Mouse (Mus musculus) olfactory bulb, adult 2 months (tissue): ENCODE data around the gene Jarid2. TPM values are rescaled to one million over a fixed set of nuclear protein-coding genes. Genes with fewer than 3 reads are reported as not detected.

ENCODE experiments used
- H3K27ac ChIP-seq: fragments of 200-500 bp; 2 replicates; pipeline ENCODE4 v1.5.1; 2012; ENCODE audit warnings: low read depth, low read length; ENCODE audit not compliant: insufficient read depth
- H3K4me1 ChIP-seq: fragments of 200-500 bp; 2 replicates; pipeline ENCODE4 v1.6.1; 2012; ENCODE audit warnings: low read length; ENCODE audit not compliant: control insufficient read depth, insufficient read depth
- H3K4me3 ChIP-seq: fragments of 200-500 bp; 2 replicates; pipeline ENCODE4 v1.5.1; 2012; ENCODE audit warnings: mild to moderate bottlenecking, low read depth, low read length, moderate library complexity; ENCODE audit not compliant: insufficient read depth
- CTCF ChIP-seq: fragments of 200-500 bp; IDR thresholded peaks from 2 replicates; pipeline ENCODE4 v1.5.1; 2012; ENCODE audit warnings: low read depth, mild to moderate bottlenecking, low read length, moderate library complexity; ENCODE audit not compliant: insufficient read depth
- POLR2A ChIP-seq: fragments of 200-500 bp; IDR thresholded peaks from 2 replicates; pipeline ENCODE4 v1.6.1; 2012; ENCODE audit warnings: mild to moderate bottlenecking, low read depth, low read length, moderate library complexity; ENCODE audit not compliant: insufficient read depth
- WGBS: fragments of 180-500 bp; shearing (Covaris S2); methylation state at CpG from one replicate; pipeline ENCODE4 v1.1.7; 2018; 5-methylcytosine and 5-hydroxymethylcytosine counted together
- polyA plus RNA-seq: library from polyadenylated mRNA; stranded (reverse); fragments of >200 nt; gene quantifications from 2 replicates; pipeline ENCODE4 v1.2.4, GENCODE M21; 2012; ENCODE audit warnings: low replicate concordance; ENCODE audit not compliant: missing spikeins, insufficient read depth, insufficient read length

The Jarid2 gene
- polyA plus RNA-seq, 1 experiment, result 107 TPM

DNA sequence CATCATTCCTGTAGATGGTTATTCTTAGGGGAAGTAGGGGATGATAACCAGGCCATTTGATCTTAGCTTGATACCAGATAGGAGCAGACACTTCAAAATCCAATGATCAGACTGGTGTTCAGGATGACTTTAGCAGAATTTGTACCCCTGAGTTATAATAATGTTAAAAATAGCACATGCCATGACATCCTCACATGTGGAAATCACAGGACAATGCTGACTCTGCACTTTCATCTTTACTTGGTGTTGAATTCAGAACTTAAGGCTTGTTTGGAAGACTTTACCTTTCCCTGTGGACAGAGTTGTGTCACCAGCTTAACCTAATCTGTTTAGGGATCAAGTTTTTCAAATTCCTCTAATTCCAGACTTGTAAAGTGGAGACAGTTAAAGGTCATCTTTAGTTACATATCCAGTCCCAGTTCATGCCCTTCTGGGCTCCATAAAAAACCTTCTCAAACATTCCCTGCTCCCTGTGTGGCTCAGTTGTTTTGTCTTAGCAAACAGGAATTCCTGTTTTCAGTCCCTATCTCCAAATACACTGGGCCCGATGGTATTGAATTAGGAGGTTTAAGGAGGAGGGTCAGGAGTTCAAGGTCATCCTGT is 5.9 kb downstream of the Jarid2 start:
- WGBS, result 81% methylated on average over 1 of the region's 1 CpGs
- no peak overlapping the region for H3K4me3 ChIP-seq
- no peak overlapping the region for H3K27ac ChIP-seq
- TF ChIP-seq CTCF, result no peak
- no peak for TF ChIP-seq POLR2A
- H3K4me1 ChIP-seq, result no peaks in the 10 kb centered on the region

DNA sequence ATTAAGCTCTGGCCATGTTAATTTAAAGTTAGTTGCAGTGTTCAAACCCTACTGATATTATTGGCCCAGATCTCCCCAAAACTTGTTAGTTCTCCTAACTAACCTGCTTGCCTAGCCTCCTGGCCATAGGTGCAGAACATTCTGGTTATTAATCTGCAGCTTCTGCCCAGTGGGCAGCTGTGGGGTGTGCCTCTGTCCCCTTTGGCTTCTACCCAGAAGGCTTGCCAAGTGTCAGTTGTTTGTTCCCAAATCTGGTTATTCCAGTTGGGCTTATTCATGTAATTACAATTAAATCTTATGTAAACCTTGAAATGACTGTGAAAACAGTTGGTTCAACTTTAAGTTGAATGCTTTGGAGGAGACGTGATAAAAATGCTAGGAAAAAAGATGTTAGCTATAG is 8.0 kb downstream of the Jarid2 start:
- Histone ChIP-seq H3K4me1 (no peaks in the 10 kb centered on the region), H3K4me3 (no peak overlapping the region), H3K27ac (no peak overlapping the region)
- WGBS, result 26% methylated on average over 1 of the region's 1 CpGs
- TF ChIP-seq CTCF, result no peak
- no peak for TF ChIP-seq POLR2A

DNA sequence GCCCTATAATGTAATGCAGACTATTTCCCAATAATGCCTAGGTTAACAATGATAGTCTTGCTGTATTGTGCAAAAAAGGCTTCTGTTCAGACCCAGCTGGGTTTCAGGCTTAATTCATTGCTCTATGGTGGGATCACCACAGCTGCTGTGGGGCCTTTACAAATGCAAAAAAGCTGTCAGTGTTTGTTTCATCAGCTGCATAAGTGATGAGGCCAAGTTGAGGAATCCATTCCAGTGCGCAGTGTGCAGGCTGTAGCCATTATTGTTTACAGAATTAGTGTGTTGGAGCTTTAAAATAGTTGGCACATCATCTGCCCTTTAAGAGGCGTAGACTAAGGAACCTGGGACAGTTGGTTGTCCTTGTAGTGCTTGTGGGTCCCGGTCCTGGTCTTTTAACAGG is 22.5 kb downstream of the Jarid2 start:
- WGBS, result 40% methylated on average over 3 of the region's 3 CpGs
- H3K27ac ChIP-seq, result no peak overlapping the region
- peaks cover 11% of the 10 kb centered on the region for H3K4me1 ChIP-seq
- TF ChIP-seq CTCF (no peak), POLR2A (no peak)
- no peak overlapping the region for H3K4me3 ChIP-seq

DNA sequence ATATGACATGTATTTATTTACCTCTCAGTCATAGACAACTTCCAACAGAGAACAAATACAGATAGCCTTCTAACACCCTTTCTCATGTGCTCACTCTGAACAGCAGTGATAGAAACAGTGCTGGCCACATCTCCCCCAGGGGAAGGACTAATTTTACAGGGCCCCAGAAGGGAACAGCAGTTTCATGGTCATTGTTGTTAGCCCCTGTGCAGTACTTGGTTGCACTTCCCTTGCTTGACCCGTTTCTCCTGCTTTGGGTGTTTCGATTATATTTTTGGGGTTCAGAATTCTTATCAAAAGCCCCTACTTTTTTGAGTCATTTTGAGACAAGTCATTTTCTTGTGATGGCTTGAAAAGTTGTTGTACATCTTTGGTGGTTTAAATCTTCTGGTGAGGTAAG is 23.9 kb downstream of the Jarid2 start:
- Histone ChIP-seq H3K4me1 (peaks cover 7% of the 10 kb centered on the region), H3K4me3 (no peak overlapping the region), H3K27ac (no peak overlapping the region; the same call in 1 of the 2 replicates)
- TF ChIP-seq CTCF, result no peak
- TF ChIP-seq POLR2A, result no peak
- WGBS, result 92% methylated on average over 2 of the region's 2 CpGs

DNA sequence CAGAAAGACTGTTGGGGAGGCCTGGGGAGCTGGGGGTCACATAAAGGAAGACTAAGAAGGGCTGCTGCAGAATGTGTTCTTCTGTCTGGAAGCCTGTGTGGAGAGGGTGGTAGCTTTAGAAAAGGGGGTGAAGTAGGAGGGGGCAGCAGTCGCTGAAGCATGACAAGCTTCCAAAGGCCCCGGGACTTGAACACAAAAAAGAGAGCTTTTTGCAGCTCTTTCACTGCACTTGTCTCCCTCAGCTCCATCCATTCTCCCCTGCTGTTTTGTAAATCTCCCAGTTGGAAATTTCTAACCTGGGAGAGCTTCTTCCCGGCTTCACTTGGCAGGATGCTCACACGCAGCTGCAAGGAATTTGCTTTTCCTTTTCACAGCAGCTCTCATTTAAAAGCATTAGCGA is 26.2 kb downstream of the Jarid2 start:
- TF ChIP-seq CTCF, result no peak
- no peak for TF ChIP-seq POLR2A
- Histone ChIP-seq H3K4me1 (peaks cover 7% of the 10 kb centered on the region), H3K27ac (no peak overlapping the region), H3K4me3 (no peak overlapping the region)
- WGBS, result 11% methylated on average over 5 of the region's 5 CpGs

DNA sequence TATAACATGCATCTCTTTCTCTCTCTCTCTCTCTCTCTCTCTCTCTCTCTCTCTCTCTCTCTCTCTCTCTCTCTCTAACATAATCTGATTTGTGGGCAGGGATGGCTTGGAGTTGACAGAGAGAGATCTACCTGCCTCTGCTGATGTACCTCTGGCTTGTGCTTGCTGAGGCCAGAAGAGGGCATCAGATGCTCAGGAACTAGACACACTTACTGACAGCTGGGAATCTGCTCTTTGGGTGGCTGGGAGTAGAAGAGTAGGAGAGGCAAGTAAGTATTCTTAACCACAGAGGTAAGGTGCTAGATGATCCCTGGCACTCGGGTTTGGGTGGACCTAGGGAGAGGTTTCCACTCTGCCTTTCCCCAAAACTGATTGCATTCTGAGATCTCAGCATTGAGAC is 29.5 kb downstream of the Jarid2 start:
- Histone ChIP-seq H3K27ac (no peak overlapping the region), H3K4me3 (no peak overlapping the region), H3K4me1 (peaks cover 12% of the 10 kb centered on the region)
- TF ChIP-seq CTCF (no peak), POLR2A (no peak)
- WGBS, result 75% methylated on average over 1 of the region's 1 CpGs

DNA sequence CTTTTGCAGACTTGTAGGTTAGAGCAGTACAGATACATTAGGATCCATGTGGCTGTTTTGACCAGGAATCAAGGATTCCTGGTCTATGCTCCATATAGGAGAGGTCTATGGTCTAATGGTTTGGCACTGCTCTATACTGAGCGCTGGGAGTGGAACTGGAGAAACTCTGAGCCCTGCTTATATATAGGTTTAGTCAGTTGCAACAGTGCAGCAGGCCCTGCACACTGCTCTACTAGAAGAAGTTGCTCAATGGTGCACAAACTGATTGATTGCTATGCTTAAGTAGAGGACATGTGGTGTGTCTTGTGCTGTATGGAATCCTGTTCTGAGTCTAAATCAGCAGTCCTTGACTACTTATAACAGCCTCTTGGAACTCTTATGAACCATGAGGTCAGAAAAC is 31.5 kb downstream of the Jarid2 start:
- Histone ChIP-seq H3K4me1 (peaks cover 7% of the 10 kb centered on the region; the same call in 1 of the 2 replicates), H3K4me3 (no peak overlapping the region), H3K27ac (no peak overlapping the region)
- 97% methylated on average over 1 of the region's 1 CpGs for WGBS
- TF ChIP-seq POLR2A (no peak), CTCF (no peak)

DNA sequence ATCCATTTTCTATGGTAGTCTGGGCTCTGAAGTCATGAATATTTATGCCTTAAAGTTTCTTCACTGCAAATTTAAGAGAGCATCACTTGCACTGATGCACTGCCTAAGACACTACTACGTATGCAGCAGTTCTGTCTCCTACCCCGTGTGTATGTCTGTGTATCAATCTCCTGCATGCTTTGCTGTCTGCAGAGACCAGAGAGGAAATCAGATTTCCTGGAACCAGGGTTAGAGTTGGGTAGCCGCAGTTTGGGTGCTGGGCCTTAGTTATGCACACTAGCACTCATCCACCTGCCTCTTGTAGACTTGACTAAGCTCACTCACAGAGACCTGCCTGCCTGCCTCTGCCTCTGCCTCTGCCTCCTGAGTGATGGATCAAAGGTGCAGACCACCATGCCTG is 33.8 kb downstream of the Jarid2 start:
- Histone ChIP-seq H3K4me3 (no peak overlapping the region), H3K4me1 (peaks cover 7% of the 10 kb centered on the region; the same call in 1 of the 2 replicates), H3K27ac (no peak overlapping the region)
- 82% methylated on average over 3 of the region's 3 CpGs for WGBS
- TF ChIP-seq POLR2A (no peak), CTCF (no peak)

DNA sequence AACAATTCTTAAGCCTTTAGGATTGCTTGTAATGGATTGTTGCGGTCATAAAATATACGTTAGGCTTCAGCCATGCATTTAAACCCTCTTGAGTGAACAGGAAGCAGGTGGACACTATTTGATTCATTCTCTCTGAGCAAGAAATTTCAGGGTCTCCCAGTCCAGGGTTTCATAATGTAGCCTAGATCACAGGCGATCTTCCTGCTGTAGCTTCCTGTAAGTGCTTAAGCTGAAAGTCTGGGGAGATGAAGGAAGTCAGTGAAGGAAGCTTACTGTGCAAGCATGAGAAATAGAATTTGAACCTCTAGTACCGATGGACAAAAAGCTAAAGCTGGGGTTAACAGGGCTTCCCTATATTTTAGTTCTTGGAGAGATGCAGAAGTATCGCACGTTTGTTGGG is 38.5 kb downstream of the Jarid2 start:
- no peak for TF ChIP-seq CTCF
- no peak for TF ChIP-seq POLR2A
- Histone ChIP-seq H3K27ac (no peak overlapping the region), H3K4me3 (no peak overlapping the region), H3K4me1 (peaks cover 3% of the 10 kb centered on the region; the same call in 1 of the 2 replicates)
- WGBS, result 88% methylated on average over 6 of the region's 6 CpGs
